In genomic region chr10:114800331-114801304, GRCm38 (mm10) we compare ENCODE assay signal across 8 mouse cellular contexts. TPM values are rescaled to one million over a fixed set of nuclear protein-coding genes. Genes with fewer than 3 reads are reported as not detected.
DNase-seq lines count a peak whose midpoint lies in the region; ATAC-seq and TF ChIP-seq lines count a peak whose summit lies in the region.

No protein-coding gene starts in this region.

- DNase-seq in heart, adult 8-10 months (ENCODE audit: low spot score) = no peak
- DNase-seq in R1 (ENCODE audit: low read depth, low spot score) = peak; percentile 18
- DNase-seq in embryonic facial prominence, embryonic 11.5 days (ENCODE audit: low spot score) = no peak
- DNase-seq in urinary bladder, adult 2 months (ENCODE audit: low spot score) = no peak

- H3K9me3 ChIP-seq in heart, embryonic 14.5 days (ENCODE audit: control insufficient read depth, low read length) = no peaks in the 10 kb centered on the region
- no peaks in the 10 kb centered on the region for H3K9me3 ChIP-seq in embryonic facial prominence, embryonic 11.5 days (replicated peaks; ENCODE audit: control insufficient read depth, low read length)
- no peaks in the 10 kb centered on the region for H3K9me3 ChIP-seq in intestine, postnatal 0 days (ENCODE audit: control insufficient read depth)
- H3K9me3 ChIP-seq in neural tube, embryonic 15.5 days (replicated peaks) = no peaks in the 10 kb centered on the region

- H3K9ac ChIP-seq in heart, embryonic 14.5 days (ENCODE audit: low read length) = no peak overlapping the region
- H3K9ac ChIP-seq in embryonic facial prominence, embryonic 11.5 days (replicated peaks; ENCODE audit: low read length) = peak overlapping the region; percentile 58; the same call in 1 of the 2 replicates
- H3K9ac ChIP-seq in intestine, postnatal 0 days (ENCODE audit: low read depth, low read length) = no peak overlapping the region
- H3K9ac ChIP-seq in neural tube, embryonic 15.5 days (replicated peaks) = peak overlapping the region; percentile 47

- H3K4me2 ChIP-seq in heart, embryonic 14.5 days (ENCODE audit: low read length) = peak overlapping the region; percentile 93
- peak overlapping the region; percentile 98 for H3K4me2 ChIP-seq in embryonic facial prominence, embryonic 11.5 days (ENCODE audit: low read depth, low read length)
- H3K4me2 ChIP-seq in intestine, postnatal 0 days (replicated peaks; ENCODE audit: low read depth) = peak overlapping the region; percentile 72
- H3K4me2 ChIP-seq in neural tube, embryonic 15.5 days = peak overlapping the region; percentile 75

- H3K27me3 ChIP-seq in heart, embryonic 14.5 days (ENCODE audit: control insufficient read depth, insufficient read depth, low read length) = peaks cover 61% of the 10 kb centered on the region
- peaks cover 31% of the 10 kb centered on the region for H3K27me3 ChIP-seq in embryonic facial prominence, embryonic 11.5 days (ENCODE audit: control insufficient read depth, insufficient read depth, low read length)
- peaks cover 41% of the 10 kb centered on the region for H3K27me3 ChIP-seq in intestine, postnatal 0 days (replicated peaks; ENCODE audit: control insufficient read depth, insufficient read depth, low read length)
- H3K27me3 ChIP-seq in neural tube, embryonic 15.5 days (replicated peaks) = peaks cover 4% of the 10 kb centered on the region

- WGBS in heart, embryonic 14.5 days = 6% methylated on average over 75 of the region's 75 CpGs
- 7% methylated on average over 75 of the region's 75 CpGs for WGBS in embryonic facial prominence, embryonic 11.5 days
- 8% methylated on average over 75 of the region's 75 CpGs for WGBS in intestine, postnatal 0 days
- WGBS in neural tube, embryonic 15.5 days = 7% methylated on average over 71 of the region's 75 CpGs

- H3K27ac ChIP-seq in heart, embryonic 14.5 days (replicated peaks in 1 of 2; ENCODE audit: control insufficient read depth in 1 of 2, insufficient read depth in 1 of 2, low read depth in 2 of 2, low read length in 2 of 2) = no peak overlapping the region
- H3K27ac ChIP-seq in embryonic facial prominence, embryonic 11.5 days (replicated peaks; ENCODE audit: low read depth, low read length) = no peak overlapping the region
- H3K27ac ChIP-seq in intestine, postnatal 0 days (ENCODE audit: low read depth, low read length) = no peak overlapping the region
- peak overlapping the region; percentile 23; the same call in 1 of the 2 replicates for H3K27ac ChIP-seq in neural tube, embryonic 15.5 days (replicated peaks)

- H3K36me3 ChIP-seq in heart, embryonic 14.5 days (ENCODE audit: control insufficient read depth, insufficient read depth, low read length) = no peaks in the 10 kb centered on the region
- H3K36me3 ChIP-seq in embryonic facial prominence, embryonic 11.5 days (replicated peaks; ENCODE audit: control insufficient read depth, insufficient read depth, low read depth, low read length) = no peaks in the 10 kb centered on the region
- no peaks in the 10 kb centered on the region for H3K36me3 ChIP-seq in intestine, postnatal 0 days (ENCODE audit: control insufficient read depth, insufficient read depth)
- no peaks in the 10 kb centered on the region for H3K36me3 ChIP-seq in neural tube, embryonic 15.5 days

- peak overlapping the region; percentile 46 to 55; a peak in 3 of 4 replicates for H3K4me3 ChIP-seq in heart, embryonic 14.5 days (ENCODE audit: control insufficient read depth in 1 of 2, insufficient read depth in 1 of 2, low read depth in 1 of 2, low read length in 2 of 2)
- peak overlapping the region; percentile 60 for H3K4me3 ChIP-seq in embryonic facial prominence, embryonic 11.5 days (ENCODE audit: low read depth, low read length)
- H3K4me3 ChIP-seq in intestine, postnatal 0 days (ENCODE audit: low read depth, low read length) = peak overlapping the region; percentile 41
- H3K4me3 ChIP-seq in neural tube, embryonic 15.5 days (replicated peaks) = peak overlapping the region; percentile 60

- H3K4me1 ChIP-seq in heart, embryonic 14.5 days (ENCODE audit: control insufficient read depth in 2 of 2, insufficient read depth in 2 of 2, low read length in 2 of 2) = peaks cover 0 to 7% of the 10 kb centered on the region in 2 experiments; a peak in 1 of 4 replicates
- no peaks in the 10 kb centered on the region; the same call in 1 of the 2 replicates for H3K4me1 ChIP-seq in embryonic facial prominence, embryonic 11.5 days (ENCODE audit: control insufficient read depth, insufficient read depth, low read length)
- no peaks in the 10 kb centered on the region for H3K4me1 ChIP-seq in intestine, postnatal 0 days (replicated peaks; ENCODE audit: control insufficient read depth, insufficient read depth, low read length)
- peaks cover 27% of the 10 kb centered on the region for H3K4me1 ChIP-seq in neural tube, embryonic 15.5 days

- ATAC-seq in heart, embryonic 14.5 days (ENCODE audit: insufficient number of reproducible peaks, insufficient read depth, low FRiP score, low read depth) = no peak
- no peak; the same call in 1 of the 2 replicates for ATAC-seq in embryonic facial prominence, embryonic 11.5 days (replicated peaks; ENCODE audit: insufficient number of reproducible peaks, low FRiP score, low TSS enrichment, low read depth)
- no peak for ATAC-seq in intestine, postnatal 0 days
- ATAC-seq in neural tube, embryonic 15.5 days (ENCODE audit: low FRiP score) = peak; percentile 34
- no peak for ATAC-seq in granulocyte monocyte progenitor cell, adult 5-6 weeks (replicated peaks; ENCODE audit: poor library complexity, severe bottlenecking)

- TF ChIP-seq CTCF in intestine, postnatal 0 days (IDR thresholded peaks at IDR 0.05; ENCODE audit: low read depth) = no peak

RNA-seq across cellular contexts. Expression of gene Trhde, which starts 1.5 kb away (rescaled TPM):
- polyA plus RNA-seq in heart, embryonic 14.5 days (2014; fragmentation: Nextera tagmentation; extraction: Ambion mirVana) = 0.04 TPM in 1 of 2 replicates, not detected in the other
- total RNA-seq in heart, adult 8-10 months (2022) = under 1 TPM in 3 of 4 experiments, not detected in 1; 0.24 to 0.38 (median 0.37) TPM
- 1.5 and 1.8 TPM in 2 replicates for polyA plus RNA-seq in embryonic facial prominence, embryonic 11.5 days (2014; fragmentation: Nextera tagmentation; extraction: Ambion mirVana)
- polyA plus RNA-seq in intestine, postnatal 0 days (2015; fragmentation: Nextera tagmentation; extraction: Ambion mirVana) = 0.13 and 0.14 TPM in 2 replicates
- polyA plus RNA-seq in neural tube, embryonic 15.5 days (2015; fragmentation: Nextera tagmentation; extraction: Ambion mirVana) = 6.6 and 7.6 TPM in 2 replicates
- 0.16 and 0.23 TPM in 2 replicates for polyA plus RNA-seq in urinary bladder, adult 2 months (2012; rRNA removed)
- total RNA-seq in granulocyte monocyte progenitor cell, adult 5-6 weeks (2014; fragmentation: Nextera tagmentation) = not detected in 2 replicates
- total RNA-seq in granulocyte monocyte progenitor cell, adult 5-6 weeks (2017) = not detected in 2 replicates

Comparison
In these comparisons a context has a peak if more than half of its experiments do, and no peak if none do; other contexts are left out.
1. H3K9ac ChIP-seq: peak in embryonic facial prominence, embryonic 11.5 days (single experiment) and neural tube, embryonic 15.5 days (single experiment); none in heart, embryonic 14.5 days (single experiment) and intestine, postnatal 0 days (single experiment).
2. Peak in every context shown above with its lines, with median percentiles within 50 percentile points of each other: H3K4me2 ChIP-seq and H3K4me3 ChIP-seq.